Comparison of ENCODE assay signal across 7 mouse cellular contexts in the genomic region with DNA sequence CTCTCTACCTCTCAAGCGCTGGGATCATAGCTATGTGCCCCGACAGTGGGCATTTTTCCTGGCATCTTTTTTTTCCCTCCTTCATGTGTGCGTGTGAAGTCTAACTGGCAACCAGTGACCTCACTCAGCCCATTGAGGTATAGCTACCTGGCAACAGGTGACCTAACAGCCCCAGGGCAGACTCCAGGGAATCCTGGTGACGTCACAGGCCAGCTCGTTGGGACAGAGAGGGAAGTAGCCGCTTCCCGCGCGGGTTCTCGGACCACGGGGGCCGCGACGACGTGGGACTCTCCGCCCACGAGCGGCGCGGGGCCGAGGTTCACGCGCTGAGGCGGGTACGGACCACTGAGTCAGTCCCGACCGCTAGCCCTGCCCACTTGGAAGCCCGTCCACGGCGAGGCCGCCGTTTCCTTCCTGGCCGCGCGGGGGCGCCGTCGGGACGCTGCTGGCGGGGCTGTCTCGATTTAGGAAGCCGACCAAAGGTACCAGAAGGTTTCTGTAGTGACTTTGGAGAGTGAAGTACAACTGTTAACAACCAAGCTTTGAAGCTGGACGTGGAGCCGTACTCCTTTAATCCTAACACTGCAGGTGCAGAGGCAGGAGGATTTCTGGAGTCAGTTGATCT. TPM values are rescaled to one million over a fixed set of nuclear protein-coding genes. Genes with fewer than 3 reads are reported as not detected.
DNase-seq lines count a peak whose midpoint lies in the region; ATAC-seq lines count a peak whose summit lies in the region.

A gene (plus strand): TSS at position 378 of the 625 bp plus-strand sequence.

- no peak for ATAC-seq in intestine, embryonic 14.5 days (replicated peaks; ENCODE audit: low FRiP score, low TSS enrichment, low read depth)
- ATAC-seq in midbrain, embryonic 11.5 days (ENCODE audit: low FRiP score), result no peak

- H3K27ac ChIP-seq in intestine, embryonic 14.5 days (ENCODE audit: low read depth), result no peak within 1 kb of the TSS
- no peak within 1 kb of the TSS for H3K27ac ChIP-seq in midbrain, embryonic 11.5 days (ENCODE audit: low read depth, low read length)

- peak within 1 kb of the TSS; percentile 39 for H3K9ac ChIP-seq in intestine, embryonic 14.5 days (ENCODE audit: low read length)
- H3K9ac ChIP-seq in midbrain, embryonic 11.5 days (ENCODE audit: low read length), result peak within 1 kb of the TSS; percentile 48

- intact Hi-C loops in left cerebral cortex, postnatal 4 days (cut with DNase I), result no loop called here

- H3K4me3 ChIP-seq in intestine, embryonic 14.5 days (ENCODE audit: low read depth, low read length), result peak within 1 kb of the TSS; percentile 35
- H3K4me3 ChIP-seq in midbrain, embryonic 11.5 days (ENCODE audit: low read depth, low read length), result peak within 1 kb of the TSS; percentile 23

- no peaks in the 10 kb centered on the region for H3K36me3 ChIP-seq in intestine, embryonic 14.5 days (ENCODE audit: control insufficient read depth, insufficient read depth, low read length)
- no peaks in the 10 kb centered on the region for H3K36me3 ChIP-seq in midbrain, embryonic 11.5 days (ENCODE audit: control insufficient read depth, insufficient read depth, low read length)

- DNase-seq in adrenal gland, adult (ENCODE audit: inconsistent age in 2 of 2, low spot score in 1 of 2), result peak; percentile 74 to 94
- DNase-seq in embryo, embryonic 10 days (ENCODE audit: low spot score), result peak; percentile 63
- DNase-seq in gastrocnemius, postnatal 25 days, result peak; percentile 71
- peak; percentile 88 for DNase-seq in intestine, embryonic 14.5 days (ENCODE audit: low spot score)
- DNase-seq in left cerebral cortex, postnatal 4 days, result peak; percentile 64
- DNase-seq in midbrain, embryonic 11.5 days (ENCODE audit: low spot score, missing footprints), result peak; percentile 96
- peak; percentile 56 for DNase-seq in skeletal muscle tissue, adult 2 months (ENCODE audit: low read depth, low spot score)

- H3K4me1 ChIP-seq in intestine, embryonic 14.5 days (replicated peaks; ENCODE audit: control insufficient read depth, insufficient read depth, low read length), result no peaks in the 10 kb centered on the region
- H3K4me1 ChIP-seq in midbrain, embryonic 11.5 days (ENCODE audit: control insufficient read depth, insufficient read depth, low read length), result 0 out of 2 replicates have a peak, but pooled peaks cover 3% of the 10 kb centered on the region

- H3K4me2 ChIP-seq in intestine, embryonic 14.5 days (ENCODE audit: low read length), result peak within 1 kb of the TSS; percentile 66
- H3K4me2 ChIP-seq in midbrain, embryonic 11.5 days, result peak within 1 kb of the TSS; percentile 46

- WGBS in intestine, embryonic 14.5 days, result 7% methylated on average over 44 of the region's 44 CpGs
- WGBS in midbrain, embryonic 11.5 days, result 7% methylated on average over 44 of the region's 44 CpGs

- H3K27me3 ChIP-seq in intestine, embryonic 14.5 days (replicated peaks; ENCODE audit: control insufficient read depth, insufficient read depth, low read length), result no peaks in the 10 kb centered on the region; the same call in 1 of the 2 replicates
- no peaks in the 10 kb centered on the region for H3K27me3 ChIP-seq in midbrain, embryonic 11.5 days (ENCODE audit: control insufficient read depth, insufficient read depth, low read length)

- no peaks in the 10 kb centered on the region for H3K9me3 ChIP-seq in intestine, embryonic 14.5 days (ENCODE audit: control insufficient read depth, low read length)
- H3K9me3 ChIP-seq in midbrain, embryonic 11.5 days (ENCODE audit: control insufficient read depth, low read length), result no peaks in the 10 kb centered on the region

RNA-seq across cellular contexts. Expression of the gene that starts here (rescaled TPM):
- total RNA-seq in gastrocnemius, postnatal 25 days (2021), result not detected
- polyA plus RNA-seq in intestine, embryonic 14.5 days (2014; fragmentation: Nextera tagmentation; extraction: Ambion mirVana), result not detected in 2 replicates
- total RNA-seq in left cerebral cortex, postnatal 4 days (2021), result not detected
- polyA plus RNA-seq in midbrain, embryonic 11.5 days (2014; fragmentation: Nextera tagmentation; extraction: Ambion mirVana), result not detected in 2 replicates

Comparison
In these comparisons a context has a peak if more than half of its experiments do, and no peak if none do; other contexts are left out.
1. Peak in DNase-seq in gastrocnemius, postnatal 25 days; RNA of the gene not detected or under 1 TPM.
2. Peak in DNase-seq, H3K4me3 ChIP-seq, H3K9ac ChIP-seq and H3K4me2 ChIP-seq in intestine, embryonic 14.5 days; RNA of the gene not detected or under 1 TPM.
3. Peak in DNase-seq in left cerebral cortex, postnatal 4 days; RNA of the gene not detected or under 1 TPM.
4. Peak in DNase-seq, H3K4me3 ChIP-seq, H3K9ac ChIP-seq and H3K4me2 ChIP-seq in midbrain, embryonic 11.5 days; RNA of the gene not detected or under 1 TPM.